Mouse (Mus musculus): ENCODE measurements around the gene Wwox. TPM values are rescaled to one million over a fixed set of nuclear protein-coding genes. Genes with fewer than 3 reads are reported as not detected.

Wwox gene
- polyA plus RNA-seq, 1 experiment, result 14.9 TPM

DNA sequence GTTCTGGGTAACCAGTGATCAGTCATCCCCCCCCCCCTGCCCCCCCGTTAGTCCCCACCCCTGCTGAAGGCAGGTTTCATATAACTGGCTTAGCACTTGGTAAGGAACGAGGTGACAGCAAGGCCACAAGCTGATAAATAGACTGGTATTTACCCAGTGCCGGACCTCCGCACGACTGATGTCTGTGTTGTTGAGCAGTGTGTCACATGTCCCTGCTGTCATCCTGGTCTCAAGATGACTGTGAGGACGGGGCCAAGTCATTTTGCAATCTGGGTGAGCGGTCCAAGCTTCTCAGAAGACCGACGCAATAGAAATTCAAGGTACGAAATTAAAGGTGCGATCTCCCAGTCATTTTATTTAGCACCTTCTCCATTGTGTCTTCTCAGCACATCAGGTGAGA lies 538.3 kb downstream of the Wwox start:
- Histone ChIP-seq H3K27me3 (ENCODE audit: control insufficient read depth, insufficient read depth, low read length) (no peaks in the 10 kb centered on the region), H3K27ac (ENCODE audit: control insufficient read depth, insufficient read depth, low read depth, low read length) (no peak overlapping the region), H3K36me3 (ENCODE audit: control insufficient read depth, insufficient read depth, low read length) (no peaks in the 10 kb centered on the region), H3K4me1 (ENCODE audit: control insufficient read depth, insufficient read depth, low read length) (no peaks in the 10 kb centered on the region), H3K4me3 (ENCODE audit: control insufficient read depth, low read depth, low read length) (no peak overlapping the region)
- no peak for TF ChIP-seq POLR2A (IDR thresholded peaks at IDR 0.05; ENCODE audit: control insufficient read depth, low read depth, low read length)
- no peak for TF ChIP-seq CTCF (IDR thresholded peaks at IDR 0.05; ENCODE audit: control insufficient read depth, insufficient read depth, insufficient replicate concordance, low read depth, low read length)

DNA sequence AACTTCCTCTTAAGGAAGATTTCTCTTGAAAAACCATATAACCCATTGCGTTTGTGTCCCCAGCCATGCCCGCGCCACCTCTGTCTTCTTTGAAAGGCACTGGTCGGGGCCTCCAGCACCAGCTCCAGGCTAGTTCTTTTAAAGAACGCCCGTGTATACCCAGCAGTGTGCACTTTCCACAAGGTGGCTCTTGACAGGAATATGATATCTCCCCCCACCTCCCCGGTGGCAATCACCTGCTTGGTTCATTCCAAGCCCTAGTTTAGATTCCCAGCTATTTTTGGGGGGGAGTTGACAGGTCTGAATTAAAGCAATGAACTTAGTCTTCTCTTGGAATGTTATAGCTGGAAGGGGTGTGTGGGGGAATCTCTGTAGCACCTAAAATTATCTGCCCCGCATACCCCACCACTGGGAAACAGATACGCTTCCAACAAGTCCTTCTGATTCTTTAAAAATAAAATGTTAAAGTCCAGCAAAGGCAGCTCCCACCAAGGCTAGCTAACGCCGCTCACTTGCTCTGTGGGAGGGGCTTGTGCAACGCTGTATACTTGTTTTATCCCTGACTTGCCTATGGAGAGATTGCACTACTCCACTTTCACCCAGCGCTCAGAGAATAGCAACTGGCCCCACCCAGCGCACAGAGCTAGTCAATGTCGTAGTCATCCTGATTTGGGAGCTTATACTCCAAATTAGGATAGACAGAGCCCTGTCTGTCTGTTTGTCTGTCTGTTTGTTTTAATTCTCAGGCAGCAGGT lies 538.9 kb downstream of the Wwox start:
- H3K4me1 ChIP-seq (ENCODE audit: control insufficient read depth, insufficient read depth, low read length), result no peaks in the 10 kb centered on the region
- H3K27ac ChIP-seq (ENCODE audit: control insufficient read depth, insufficient read depth, low read depth, low read length), result no peak overlapping the region
- no peaks in the 10 kb centered on the region for H3K27me3 ChIP-seq (ENCODE audit: control insufficient read depth, insufficient read depth, low read length)
- H3K4me3 ChIP-seq (ENCODE audit: control insufficient read depth, low read depth, low read length), result no peak overlapping the region
- TF ChIP-seq POLR2A (IDR thresholded peaks at IDR 0.05; ENCODE audit: control insufficient read depth, low read depth, low read length) (no peak), CTCF (IDR thresholded peaks at IDR 0.05; ENCODE audit: control insufficient read depth, insufficient read depth, insufficient replicate concordance, low read depth, low read length) (no peak)
- no peaks in the 10 kb centered on the region for H3K36me3 ChIP-seq (ENCODE audit: control insufficient read depth, insufficient read depth, low read length)

DNA sequence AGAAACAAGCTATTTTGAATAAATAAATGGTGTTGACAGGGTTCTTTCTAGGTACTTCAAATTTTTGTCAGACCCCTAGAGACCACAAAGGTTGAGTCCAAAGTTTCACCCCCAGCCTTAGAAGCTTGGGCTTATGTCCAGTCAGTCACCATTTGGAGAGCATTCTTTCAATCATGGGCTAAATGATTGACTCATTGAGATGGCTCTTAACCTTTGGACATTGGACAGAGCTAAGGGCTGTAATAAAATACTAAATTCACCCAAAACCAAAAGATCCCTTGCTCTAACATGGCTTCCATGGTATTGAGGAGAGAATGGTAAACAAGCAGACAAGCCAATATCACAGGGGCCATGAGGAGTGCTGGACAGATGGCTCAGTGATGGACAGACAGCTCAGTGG lies 540.2 kb downstream of the Wwox start:
- Histone ChIP-seq H3K4me3 (ENCODE audit: control insufficient read depth, low read depth, low read length) (no peak overlapping the region), H3K27me3 (ENCODE audit: control insufficient read depth, insufficient read depth, low read length) (no peaks in the 10 kb centered on the region), H3K27ac (ENCODE audit: control insufficient read depth, insufficient read depth, low read depth, low read length) (no peak overlapping the region), H3K36me3 (ENCODE audit: control insufficient read depth, insufficient read depth, low read length) (no peaks in the 10 kb centered on the region), H3K4me1 (ENCODE audit: control insufficient read depth, insufficient read depth, low read length) (no peaks in the 10 kb centered on the region)
- TF ChIP-seq POLR2A (IDR thresholded peaks at IDR 0.05; ENCODE audit: control insufficient read depth, low read depth, low read length), result no peak
- TF ChIP-seq CTCF (IDR thresholded peaks at IDR 0.05; ENCODE audit: control insufficient read depth, insufficient read depth, insufficient replicate concordance, low read depth, low read length), result no peak

DNA sequence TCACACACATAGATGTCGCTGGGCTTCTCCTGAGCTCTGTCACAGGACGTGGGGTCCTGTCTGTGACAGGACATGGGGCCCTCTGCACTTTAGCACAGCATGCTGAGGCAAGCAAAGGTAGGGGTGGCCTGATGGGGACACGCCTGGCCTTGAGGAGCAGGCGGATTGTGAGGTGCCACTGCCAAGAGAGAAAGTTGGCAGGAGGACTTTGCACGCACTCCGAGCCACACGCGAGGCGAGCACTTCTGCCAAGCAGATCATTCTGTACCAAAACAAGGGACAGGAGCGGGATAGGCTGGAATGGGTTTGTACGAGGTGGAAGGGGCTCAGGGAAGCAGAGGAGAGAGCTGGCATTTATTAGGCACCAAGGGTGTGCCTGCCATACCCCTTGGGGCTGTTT lies 543.3 kb downstream of the Wwox start:
- Histone ChIP-seq H3K4me3 (ENCODE audit: control insufficient read depth, low read depth, low read length) (no peak overlapping the region), H3K27ac (ENCODE audit: control insufficient read depth, insufficient read depth, low read depth, low read length) (no peak overlapping the region), H3K27me3 (ENCODE audit: control insufficient read depth, insufficient read depth, low read length) (no peaks in the 10 kb centered on the region), H3K4me1 (ENCODE audit: control insufficient read depth, insufficient read depth, low read length) (no peaks in the 10 kb centered on the region), H3K36me3 (ENCODE audit: control insufficient read depth, insufficient read depth, low read length) (no peaks in the 10 kb centered on the region)
- TF ChIP-seq POLR2A (IDR thresholded peaks at IDR 0.05; ENCODE audit: control insufficient read depth, low read depth, low read length) (no peak), CTCF (IDR thresholded peaks at IDR 0.05; ENCODE audit: control insufficient read depth, insufficient read depth, insufficient replicate concordance, low read depth, low read length) (no peak)

DNA sequence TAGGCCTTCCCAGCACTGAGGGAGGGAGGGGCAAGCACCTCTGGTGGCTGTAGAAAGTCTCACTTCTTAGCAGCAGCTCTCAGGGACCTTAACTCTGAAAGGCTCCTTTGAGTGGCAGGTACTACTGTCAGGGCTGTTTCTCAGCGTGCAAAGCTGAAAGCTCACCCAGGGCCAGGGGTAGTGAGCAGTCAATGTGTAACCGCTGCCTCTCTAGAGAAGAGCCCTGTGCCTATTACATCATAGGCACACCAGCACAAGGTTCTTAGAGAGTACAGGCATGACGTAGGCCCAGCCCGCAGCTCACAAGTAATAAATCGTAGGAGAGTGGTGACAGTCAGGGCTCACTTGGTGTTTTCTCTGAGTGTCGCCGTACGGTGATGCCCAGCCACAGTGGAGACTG lies 545.0 kb downstream of the Wwox start:
- no peak overlapping the region for H3K27ac ChIP-seq (ENCODE audit: control insufficient read depth, insufficient read depth, low read depth, low read length)
- no peaks in the 10 kb centered on the region for H3K36me3 ChIP-seq (ENCODE audit: control insufficient read depth, insufficient read depth, low read length)
- no peak for TF ChIP-seq POLR2A (IDR thresholded peaks at IDR 0.05; ENCODE audit: control insufficient read depth, low read depth, low read length)
- TF ChIP-seq CTCF (IDR thresholded peaks at IDR 0.05; ENCODE audit: control insufficient read depth, insufficient read depth, insufficient replicate concordance, low read depth, low read length), result no peak
- no peaks in the 10 kb centered on the region for H3K4me1 ChIP-seq (ENCODE audit: control insufficient read depth, insufficient read depth, low read length)
- no peaks in the 10 kb centered on the region for H3K27me3 ChIP-seq (ENCODE audit: control insufficient read depth, insufficient read depth, low read length)
- H3K4me3 ChIP-seq (ENCODE audit: control insufficient read depth, low read depth, low read length), result no peak overlapping the region

DNA sequence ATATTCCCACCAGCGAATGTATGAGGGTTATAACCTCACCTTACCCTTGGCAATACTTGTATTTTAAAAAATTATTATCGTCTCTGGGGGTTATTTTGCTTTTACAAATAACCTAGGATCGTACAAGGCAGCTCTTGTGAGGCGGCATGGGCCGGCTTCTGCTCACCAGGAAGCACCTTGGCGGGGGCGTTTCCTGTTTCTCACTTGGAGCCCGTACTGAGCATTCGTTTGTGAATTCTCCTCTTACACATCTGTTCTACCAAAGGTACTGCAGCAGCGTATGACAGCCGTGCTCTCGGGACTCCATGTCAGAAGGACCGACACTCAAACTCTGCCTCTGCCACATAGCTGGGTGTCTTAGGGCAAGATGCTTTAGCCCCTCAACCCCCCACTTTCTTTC lies 546.5 kb downstream of the Wwox start:
- Histone ChIP-seq H3K4me1 (ENCODE audit: control insufficient read depth, insufficient read depth, low read length) (no peaks in the 10 kb centered on the region), H3K4me3 (ENCODE audit: control insufficient read depth, low read depth, low read length) (no peak overlapping the region)
- TF ChIP-seq POLR2A (IDR thresholded peaks at IDR 0.05; ENCODE audit: control insufficient read depth, low read depth, low read length) (no peak), CTCF (IDR thresholded peaks at IDR 0.05; ENCODE audit: control insufficient read depth, insufficient read depth, insufficient replicate concordance, low read depth, low read length) (no peak)

DNA sequence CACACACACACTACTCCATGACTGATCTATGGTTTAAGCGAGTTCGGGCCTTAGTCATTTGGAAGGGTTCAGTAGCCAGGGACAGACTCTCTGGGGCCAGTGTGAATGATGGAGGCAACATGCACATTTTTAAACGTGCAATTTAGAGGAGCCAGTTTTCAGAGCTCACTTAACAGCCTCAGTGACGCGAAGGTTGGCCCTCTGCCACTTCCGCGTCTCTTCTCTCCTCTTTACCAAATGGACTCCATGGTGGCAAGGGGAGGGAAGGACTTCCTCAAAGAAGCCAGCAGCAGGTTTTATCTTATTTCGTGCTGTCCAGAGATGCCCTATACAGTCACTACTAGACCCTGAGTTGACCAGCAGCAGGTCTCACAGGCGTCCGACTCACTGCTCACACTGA lies 547.5 kb downstream of the Wwox start:
- Histone ChIP-seq H3K4me3 (ENCODE audit: control insufficient read depth, low read depth, low read length) (no peak overlapping the region), H3K27ac (ENCODE audit: control insufficient read depth, insufficient read depth, low read depth, low read length) (no peak overlapping the region), H3K36me3 (ENCODE audit: control insufficient read depth, insufficient read depth, low read length) (no peaks in the 10 kb centered on the region), H3K27me3 (ENCODE audit: control insufficient read depth, insufficient read depth, low read length) (no peaks in the 10 kb centered on the region), H3K4me1 (ENCODE audit: control insufficient read depth, insufficient read depth, low read length) (no peaks in the 10 kb centered on the region)
- TF ChIP-seq CTCF (IDR thresholded peaks at IDR 0.05; ENCODE audit: control insufficient read depth, insufficient read depth, insufficient replicate concordance, low read depth, low read length), result no peak
- TF ChIP-seq POLR2A (IDR thresholded peaks at IDR 0.05; ENCODE audit: control insufficient read depth, low read depth, low read length), result no peak

More for the DNA sequence above, 546.5 kb downstream of the Wwox start:
- Histone ChIP-seq H3K27me3 (ENCODE audit: control insufficient read depth, insufficient read depth, low read length) (no peaks in the 10 kb centered on the region), H3K36me3 (ENCODE audit: control insufficient read depth, insufficient read depth, low read length) (no peaks in the 10 kb centered on the region), H3K27ac (ENCODE audit: control insufficient read depth, insufficient read depth, low read depth, low read length) (no peak overlapping the region)
